Mouse (Mus musculus): ENCODE measurements around the gene Tacr2.
A peak's percentile ranks its signal among the peaks of the same experiment; 100 is the strongest.

The Tacr2 gene

GRCm38 (mm10) chr10:62252000-62252488, at the start of gene Tacr2:
Gene Tacr2 (plus strand): TSS chr10:62252438.
- no peak for DNase-seq

- DNase-seq, result no peak
Measured at GRCm38 (mm10) chr10:62202574-62202973, 49.7 kb upstream of the Tacr2 start.

- peak; percentile 61 for DNase-seq
Measured at GRCm38 (mm10) chr10:62208241-62208896, 43.9 kb upstream of the Tacr2 start.

- DNase-seq, result no peak
Measured at GRCm38 (mm10) chr10:62211310-62211709, 40.9 kb upstream of the Tacr2 start.

GRCm38 (mm10) chr10:62215169-62215616, 37.0 kb upstream of the Tacr2 start:
- DNase-seq, result no peak

- DNase-seq, result no peak
Measured at GRCm38 (mm10) chr10:62215633-62216032, 36.6 kb upstream of the Tacr2 start.

- no peak for DNase-seq
Measured at GRCm38 (mm10) chr10:62216595-62216994, 35.6 kb upstream of the Tacr2 start.

- peak; percentile 65 for DNase-seq
Measured at GRCm38 (mm10) chr10:62217196-62217595, 35.0 kb upstream of the Tacr2 start.

GRCm38 (mm10) chr10:62218044-62218788, 34.0 kb upstream of the Tacr2 start:
- no peak for DNase-seq

GRCm38 (mm10) chr10:62218789-62219172, 33.5 kb upstream of the Tacr2 start:
- peak; percentile 53 for DNase-seq

- peak; percentile 71 for DNase-seq
Measured at GRCm38 (mm10) chr10:62220732-62221514, 31.3 kb upstream of the Tacr2 start.

- no peak for DNase-seq
Measured at GRCm38 (mm10) chr10:62221647-62222046, 30.6 kb upstream of the Tacr2 start.

GRCm38 (mm10) chr10:62222777-62223176, 29.5 kb upstream of the Tacr2 start:
- no peak for DNase-seq

GRCm38 (mm10) chr10:62224231-62224630, 28.0 kb upstream of the Tacr2 start:
- DNase-seq, result peak; percentile 68

- no peak for DNase-seq
Measured at GRCm38 (mm10) chr10:62225839-62226238, 26.4 kb upstream of the Tacr2 start.

GRCm38 (mm10) chr10:62228126-62228525, 24.1 kb upstream of the Tacr2 start:
- no peak for DNase-seq

GRCm38 (mm10) chr10:62230708-62231394, 21.4 kb upstream of the Tacr2 start, which contains the start of gene Tspan15:
Gene Tspan15 (minus strand): TSS chr10:62231251.
- DNase-seq, result peak; percentile 96

GRCm38 (mm10) chr10:62231395-62231732, 20.9 kb upstream of the Tacr2 start:
- DNase-seq, result no peak

- peak; percentile 57 for DNase-seq
Measured at GRCm38 (mm10) chr10:62231811-62232210, 20.4 kb upstream of the Tacr2 start.

GRCm38 (mm10) chr10:62236165-62236564, 16.1 kb upstream of the Tacr2 start:
- DNase-seq, result no peak

GRCm38 (mm10) chr10:62237205-62237604, 15.0 kb upstream of the Tacr2 start:
- DNase-seq, result no peak

GRCm38 (mm10) chr10:62238688-62239087, 13.6 kb upstream of the Tacr2 start:
- DNase-seq, result no peak

GRCm38 (mm10) chr10:62239270-62239669, 13.0 kb upstream of the Tacr2 start:
- peak; percentile 94 for DNase-seq

Data from kidney, adult 9 months (tissue).